Mouse (Mus musculus) 416B (cell line): ENCODE measurements around the gene H2al1k.
A peak's percentile ranks its signal among the peaks of the same experiment; 100 is the strongest.
"Not testable (repeated sequence)": the region's sequence is repeated elsewhere in the genome, so short reads cannot be mapped to it uniquely, and the experiment has no call there.

Experiments
- DNase-seq: peaks from one replicate; pipeline ENCODE4 v3.0.0; 2011; ENCODE audit warnings: low read depth

H2al1k gene

DNA sequence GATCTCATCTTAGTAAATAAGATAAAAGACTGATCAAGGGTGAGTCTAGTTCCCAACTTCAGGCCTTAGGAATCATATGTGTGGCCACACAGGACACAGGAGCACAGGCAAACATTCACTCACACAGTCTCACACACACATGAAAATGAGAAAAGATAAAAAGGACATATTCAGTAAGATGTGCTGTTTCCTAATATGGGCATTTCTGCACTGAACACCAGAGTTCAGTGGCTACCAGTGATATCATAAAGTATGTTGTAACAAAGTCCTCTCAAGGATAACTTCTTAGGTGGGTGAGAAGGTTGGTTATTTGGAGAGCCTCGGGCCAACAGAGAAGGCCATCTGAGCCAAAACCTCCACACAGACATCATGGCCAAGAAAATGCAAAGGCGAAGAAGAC, at the start of gene H2al1k:
Gene H2al1k, plus strand, starts transcription at position 301 of the 400 bp plus-strand sequence.
- DNase-seq = not testable (repeated sequence)

DNA sequence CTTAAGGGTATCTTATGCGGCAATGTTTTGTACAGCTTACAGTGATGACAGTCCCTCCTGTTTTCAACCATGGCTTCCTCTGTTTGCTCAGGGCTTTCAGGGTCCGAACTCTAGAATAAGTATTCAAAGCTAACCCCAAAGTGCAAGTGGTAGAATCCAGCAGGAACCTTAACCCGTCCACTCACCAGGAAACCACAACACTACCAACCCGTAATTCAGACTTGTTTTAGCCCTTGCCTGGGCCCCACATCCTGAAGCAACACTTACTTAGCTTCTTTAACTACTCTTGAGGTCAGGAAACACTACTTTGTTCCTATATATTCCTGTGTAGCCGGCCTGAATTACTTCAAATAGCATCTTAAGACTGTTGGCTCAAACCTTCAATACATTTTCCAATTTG, 47.6 kb upstream of the H2al1k start:
- DNase-seq = peak; percentile 77

DNA sequence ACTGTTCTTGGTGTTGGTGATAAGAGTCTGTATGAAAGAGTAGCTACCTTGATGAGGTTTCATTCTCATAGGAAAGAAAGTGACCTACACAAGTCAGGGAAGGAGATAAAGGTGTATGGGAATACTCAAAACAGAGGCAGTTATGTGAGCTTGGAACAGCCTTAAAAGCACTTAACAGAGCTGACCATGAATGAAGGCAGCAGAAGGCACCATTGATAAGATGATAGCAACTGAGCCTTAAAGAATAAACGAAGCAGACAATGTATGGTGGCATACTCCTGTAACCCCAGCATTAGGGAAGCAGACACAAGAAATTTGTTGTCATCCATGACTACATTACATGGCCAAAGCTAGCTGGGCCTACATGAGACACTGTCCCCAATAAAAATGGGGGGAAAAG, 47.0 kb upstream of the H2al1k start:
- no peak for DNase-seq

DNA sequence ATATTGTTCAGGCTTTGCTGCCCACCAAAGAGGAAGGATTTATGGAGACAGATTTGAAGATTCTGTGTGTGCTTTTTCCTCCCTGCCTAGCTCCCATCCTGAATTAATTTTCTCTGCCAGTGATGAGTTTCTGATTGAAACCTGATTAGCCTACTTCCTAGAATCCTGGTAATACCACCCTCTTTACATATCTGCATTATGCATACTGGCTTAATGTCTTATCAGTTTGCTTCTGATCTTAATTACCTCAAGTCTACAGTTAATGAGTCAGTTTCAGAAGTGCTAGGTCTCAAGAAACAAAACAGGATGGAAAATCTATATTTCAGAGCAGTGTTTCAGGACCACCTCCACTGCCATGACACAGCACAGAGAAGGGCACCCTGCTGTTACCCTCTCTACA, 34.0 kb upstream of the H2al1k start:
- not testable (repeated sequence) for DNase-seq

DNA sequence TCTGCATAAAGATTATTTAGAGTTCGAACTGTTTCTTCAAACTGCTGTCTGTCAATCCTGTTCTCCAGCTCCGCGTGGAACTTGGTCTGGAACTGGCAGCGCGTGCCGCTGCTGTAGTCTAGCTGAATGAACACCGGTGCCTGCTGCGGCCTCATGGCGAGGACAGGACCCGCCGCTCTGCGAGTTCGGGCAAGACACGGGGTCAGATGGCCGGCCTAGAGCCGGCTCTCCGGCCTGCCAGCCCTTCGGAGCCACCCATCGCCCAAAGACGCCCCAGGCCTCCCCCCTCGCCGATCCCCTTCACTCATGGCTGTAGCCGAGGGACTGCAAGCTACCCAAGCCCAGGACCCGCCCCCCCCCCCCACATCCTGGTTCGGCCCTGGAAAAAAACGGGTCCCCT, 22.5 kb upstream of the H2al1k start:
- DNase-seq = not testable (repeated sequence)

DNA sequence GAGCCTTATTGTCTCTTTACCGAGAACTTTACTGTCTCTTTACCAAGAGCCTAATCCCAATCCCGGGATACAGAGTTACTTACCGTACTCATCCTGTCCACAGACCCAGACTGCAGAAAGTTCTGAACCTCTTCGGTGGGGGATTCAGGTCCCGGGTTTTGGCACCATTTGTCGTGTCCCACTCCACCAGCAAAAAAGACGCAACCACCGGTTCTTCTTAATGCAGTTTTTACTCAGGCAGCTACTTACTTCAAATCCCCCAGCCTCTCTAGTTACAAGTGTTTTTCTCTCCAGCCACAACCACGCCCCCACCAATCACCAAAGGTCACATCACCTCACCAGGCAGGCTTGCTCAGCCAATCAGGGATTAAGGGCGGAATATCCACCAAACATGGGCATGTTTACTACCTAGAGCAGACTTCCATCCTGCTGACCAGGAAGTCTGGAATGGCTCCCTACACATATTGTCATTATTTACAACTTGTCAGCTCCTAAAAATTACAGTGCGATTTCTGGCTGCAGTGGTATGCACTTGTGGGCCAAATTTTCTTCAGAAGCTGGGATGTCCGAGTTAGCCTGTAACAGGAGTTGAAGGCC, 18.0 kb upstream of the H2al1k start:
- DNase-seq = peak; percentile 44

DNA sequence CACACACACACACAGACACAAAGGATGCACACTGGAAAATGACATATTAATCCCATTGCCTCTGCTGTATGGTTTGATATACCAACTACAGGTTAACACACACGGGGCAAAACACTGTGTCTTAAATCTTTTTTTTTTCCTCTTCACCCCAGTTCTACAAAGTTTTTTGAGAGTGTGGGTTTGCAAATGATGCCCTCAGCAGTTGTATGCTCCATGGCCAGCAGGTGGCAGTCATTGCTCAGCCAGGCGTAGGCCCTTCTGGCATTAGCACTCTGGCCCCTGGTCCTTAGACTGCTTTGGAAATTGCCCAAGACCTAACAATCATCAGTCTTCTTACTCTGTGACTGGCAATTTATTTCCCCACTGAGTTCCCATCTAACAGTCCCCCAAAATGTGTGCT, 17.4 kb upstream of the H2al1k start:
- DNase-seq = not testable (repeated sequence)

DNA sequence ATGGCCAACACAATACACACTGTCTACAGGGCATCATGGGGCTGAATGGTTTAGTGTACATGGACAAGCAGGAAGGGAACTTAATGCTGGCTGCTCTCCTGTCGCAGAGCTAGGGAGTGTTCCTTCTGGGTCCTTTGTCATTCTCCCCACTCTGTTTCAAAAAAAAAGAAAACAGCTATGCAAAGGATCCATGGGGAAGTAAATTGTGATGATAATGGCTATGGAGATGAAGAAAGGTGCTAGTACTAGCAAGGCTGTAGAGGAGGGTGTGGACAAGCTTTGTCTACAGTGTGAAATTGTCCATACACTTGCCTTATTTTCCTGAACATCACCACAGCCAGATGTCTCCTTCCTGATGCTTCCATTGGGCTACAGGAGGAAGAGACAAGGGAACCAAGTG, 15.4 kb upstream of the H2al1k start:
- not testable (repeated sequence) for DNase-seq

DNA sequence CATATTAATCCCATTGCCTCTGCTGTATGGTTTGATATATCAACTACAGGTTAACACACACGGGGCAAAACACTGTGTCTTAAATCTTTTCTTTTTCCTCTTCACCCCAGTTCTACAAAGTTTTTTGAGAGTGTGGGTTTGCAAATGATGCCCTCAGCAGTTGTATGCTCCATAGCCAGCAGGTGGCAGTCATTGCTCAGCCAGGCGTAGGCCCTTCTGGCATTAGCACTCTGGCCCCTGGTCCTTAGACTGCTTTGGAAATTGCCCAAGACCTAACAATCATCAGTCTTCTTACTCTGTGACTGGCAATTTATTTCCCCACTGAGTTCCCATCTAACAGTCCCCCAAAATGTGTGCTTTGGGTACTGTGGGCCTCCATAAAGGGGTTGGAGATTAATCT, 23.6 kb downstream of the H2al1k start:
- DNase-seq = peak; percentile 9

DNA sequence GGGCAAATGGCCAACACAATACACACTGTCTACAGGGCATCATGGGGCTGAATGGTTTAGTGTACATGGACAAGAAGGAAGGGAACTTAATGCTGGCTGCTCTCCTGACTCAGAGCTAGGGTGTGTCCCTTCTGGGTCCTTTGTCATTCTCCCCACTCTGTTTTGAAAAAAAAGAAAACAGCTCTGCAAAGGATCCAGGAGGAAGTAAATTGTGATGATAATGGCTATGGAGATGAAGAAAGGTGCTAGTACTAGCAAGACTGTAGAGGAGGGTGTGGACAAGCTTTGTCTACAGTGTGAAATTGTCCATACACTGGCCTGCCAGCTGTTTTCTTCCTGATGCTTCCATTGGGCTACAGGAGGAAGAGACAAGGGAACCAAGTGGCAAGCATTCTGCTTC, 25.5 kb downstream of the H2al1k start:
- not testable (repeated sequence) for DNase-seq
